Mouse (Mus musculus) CH12.LX (cell line): ENCODE measurements around the gene Sort1. TPM values are rescaled to one million over a fixed set of nuclear protein-coding genes. Genes with fewer than 3 reads are reported as not detected.

Source experiments
- DNase-seq: peaks from one replicate; pipeline ENCODE4 v3.0.0-alpha.2; 2013; ENCODE audit errors: extremely low read depth
- H3K27ac ChIP-seq: 2 replicates; pipeline ENCODE4 v1.5.1; 2012; ENCODE audit warnings: low read depth, mild to moderate bottlenecking, control low read depth, moderate library complexity; ENCODE audit not compliant: insufficient read depth
- H3K27me3 ChIP-seq: replicated peaks from 2 replicates; pipeline ENCODE3; 2012; ENCODE audit warnings: inconsistent platforms
- H3K36me3 ChIP-seq, 2 experiments: replicated peaks in 1 of 2; 2 replicates each; pipeline versions ENCODE3 to v1.6.1; 2012; ENCODE audit warnings: inconsistent platforms in 1 of 2, low read length in 1 of 2, mild to moderate bottlenecking in 1 of 2, mixed read lengths in 1 of 2, moderate library complexity in 1 of 2; ENCODE audit not compliant: control insufficient read depth in 1 of 2, insufficient read depth in 1 of 2
- H3K4me1 ChIP-seq, 2 experiments: 2 replicates each; pipeline ENCODE4 v1.6.1; 2012; ENCODE audit warnings: inconsistent platforms in 1 of 2, moderate library complexity in 1 of 2; ENCODE audit not compliant: insufficient read depth in 2 of 2, control insufficient read depth in 1 of 2
- H3K4me2 ChIP-seq: 2 replicates; pipeline ENCODE4 v1.6.1; 2012; ENCODE audit warnings: low read depth, mild to moderate bottlenecking, control low read depth; ENCODE audit not compliant: poor library complexity, insufficient read depth, severe bottlenecking
- H3K4me3 ChIP-seq, 3 experiments: fragments of 150-350 bp in 1 of 3; sonication (generic) in 1 of 3; replicated peaks in 1 of 3; 2 replicates each; pipeline versions ENCODE3 to v1.5.1; 2011 to 2012; ENCODE audit warnings: low read depth in 2 of 3, low read length in 2 of 3, mild to moderate bottlenecking in 2 of 3, moderate library complexity in 2 of 3, control low read depth in 1 of 3, improper control_type of control experiment in 1 of 3, inconsistent platforms in 1 of 3, mixed read lengths in 1 of 3; ENCODE audit not compliant: poor library complexity in 1 of 3
- H3K79me2 ChIP-seq: replicated peaks from 2 replicates; pipeline ENCODE4 v1.6.1; 2012; ENCODE audit warnings: mild to moderate bottlenecking, moderate library complexity; ENCODE audit not compliant: control insufficient read depth, poor library complexity, insufficient read depth, severe bottlenecking; ENCODE audit errors: extremely low read depth
- H3K9ac ChIP-seq: 2 replicates; pipeline ENCODE4 v1.6.1; 2012; ENCODE audit warnings: low read depth, mild to moderate bottlenecking, control low read depth, moderate library complexity; ENCODE audit not compliant: insufficient read depth
- H3K9me3 ChIP-seq: replicated peaks from 2 replicates; pipeline ENCODE3; 2012; ENCODE audit warnings: low read length, inconsistent platforms, mixed read lengths
- BHLHE40 ChIP-seq: IDR thresholded peaks from 2 replicates; pipeline ENCODE4 v1.6.1; 2011; ENCODE audit warnings: mild to moderate bottlenecking, low read depth, low read length, improper control_type of control experiment
- CHD1 ChIP-seq: IDR thresholded peaks from 2 replicates; pipeline ENCODE4 v1.6.1; 2012; ENCODE audit warnings: low read depth, low read length, improper control_type of control experiment, inconsistent platforms
- CHD2 ChIP-seq: IDR thresholded peaks from 2 replicates; pipeline ENCODE4 v1.6.1; 2011; ENCODE audit warnings: low read length, improper control_type of control experiment
- CTCF ChIP-seq, 2 experiments: IDR thresholded peaks in 1 of 2; conservative IDR thresholded peaks in 1 of 2; 2 replicates each; pipeline ENCODE4 v1.5.1; 2011 to 2012; ENCODE audit warnings: low read depth in 2 of 2, low read length in 2 of 2, improper control_type of control experiment in 1 of 2, inconsistent platforms in 1 of 2, mild to moderate bottlenecking in 1 of 2, moderate library complexity in 1 of 2
- ELF1 ChIP-seq: IDR thresholded peaks from 2 replicates; pipeline ENCODE4 v1.6.1; 2014; ENCODE audit warnings: low read depth, mild to moderate bottlenecking, inconsistent platforms, low read length, improper control_type of control experiment
- ETS1 ChIP-seq: conservative IDR thresholded peaks from 2 replicates; pipeline ENCODE4 v1.6.1; 2012; ENCODE audit warnings: low read depth, mild to moderate bottlenecking, inconsistent platforms, low read length, improper control_type of control experiment, moderate library complexity
- GABPA ChIP-seq: IDR thresholded peaks from 2 replicates; pipeline ENCODE4 v1.6.1; 2012; ENCODE audit warnings: low read depth, low read length, improper control_type of control experiment, inconsistent platforms; ENCODE audit not compliant: insufficient replicate concordance
- IRF4 ChIP-seq: IDR thresholded peaks from 2 replicates; pipeline ENCODE4 v1.6.1; 2014; ENCODE audit warnings: low read depth, mild to moderate bottlenecking, inconsistent platforms, low read length, improper control_type of control experiment
- JUN ChIP-seq: IDR thresholded peaks from 2 replicates; pipeline ENCODE4 v1.6.1; 2011; ENCODE audit warnings: low read depth, mild to moderate bottlenecking, low read length, improper control_type of control experiment, moderate library complexity; ENCODE audit not compliant: insufficient read depth
- MAFK ChIP-seq: IDR thresholded peaks from 2 replicates; pipeline ENCODE4 v1.6.1; 2011; ENCODE audit warnings: low read length, improper control_type of control experiment; ENCODE audit not compliant: insufficient replicate concordance
- MAX ChIP-seq: IDR thresholded peaks from 2 replicates; pipeline ENCODE4 v1.6.1; 2011; ENCODE audit warnings: low read length, improper control_type of control experiment
- MAZ ChIP-seq: IDR thresholded peaks from 2 replicates; pipeline ENCODE4 v1.6.1; 2012; ENCODE audit warnings: low read depth, mild to moderate bottlenecking, inconsistent platforms, low read length, improper control_type of control experiment, moderate library complexity
- MYC ChIP-seq: IDR thresholded peaks from 2 replicates; pipeline ENCODE4 v1.6.1; 2011; ENCODE audit warnings: low read depth, mild to moderate bottlenecking, improper control_type of control experiment, low read length
- NELFE ChIP-seq: IDR thresholded peaks from 2 replicates; pipeline ENCODE4 v1.6.1; 2011; ENCODE audit warnings: low read depth, low read length, improper control_type of control experiment
- NRF1 ChIP-seq: IDR thresholded peaks from 2 replicates; pipeline ENCODE4 v1.6.1; 2014; ENCODE audit warnings: low read depth, mild to moderate bottlenecking, inconsistent platforms, low read length, improper control_type of control experiment, moderate library complexity
- PAX5 ChIP-seq: IDR thresholded peaks from 2 replicates; pipeline ENCODE4 v1.6.1; 2012; ENCODE audit warnings: low read length, inconsistent platforms, mixed read lengths
- POLR2A ChIP-seq: IDR thresholded peaks from 2 replicates; pipeline ENCODE4 v1.6.1; 2011; ENCODE audit warnings: low read depth, mild to moderate bottlenecking, improper control_type of control experiment, low read length
- RAD21 ChIP-seq: IDR thresholded peaks from 2 replicates; pipeline ENCODE4 v1.6.1; 2011; ENCODE audit warnings: low read depth, mild to moderate bottlenecking, low read length, improper control_type of control experiment, moderate library complexity
- RCOR1 ChIP-seq: conservative IDR thresholded peaks from 2 replicates; pipeline ENCODE4 v1.6.1; 2012; ENCODE audit warnings: low read depth, mild to moderate bottlenecking, inconsistent platforms, low read length, improper control_type of control experiment
- TBP ChIP-seq: conservative IDR thresholded peaks from 2 replicates; pipeline ENCODE4 v1.6.1; 2011; ENCODE audit warnings: low read depth, low read length, improper control_type of control experiment
- TCF12 ChIP-seq: IDR thresholded peaks from 2 replicates; pipeline ENCODE4 v1.6.1; 2014; ENCODE audit warnings: low read depth, mild to moderate bottlenecking, inconsistent platforms, low read length, improper control_type of control experiment
- USF1 ChIP-seq: IDR thresholded peaks from 2 replicates; pipeline ENCODE4 v1.6.1; 2014; ENCODE audit warnings: low read depth, mild to moderate bottlenecking, inconsistent platforms, low read length, improper control_type of control experiment
- ZKSCAN1 ChIP-seq: IDR thresholded peaks from 2 replicates; pipeline ENCODE4 v1.6.1; 2012; ENCODE audit warnings: low read depth, inconsistent platforms, low read length, improper control_type of control experiment, borderline replicate concordance
- ZNF384 ChIP-seq: IDR thresholded peaks from 2 replicates; pipeline ENCODE4 v1.6.1; 2012; ENCODE audit warnings: low read depth, low read length, improper control_type of control experiment, inconsistent platforms
- dilution Hi-C: fragments of 300-500 bp; cut with MboI; formaldehyde crosslinking; loops from 2 replicates; pipeline ENCODE4 v1.14.3; 2020; ENCODE audit warnings: low sequenced_read_pairs; ENCODE audit not compliant: extremely low pct_unique_long_range_greater_than_20kb, extremely low pct_ligation_motif_present
- in situ Hi-C: fragments of 300-500 bp; cut with MboI; formaldehyde crosslinking; loops from 3 replicates; pipeline ENCODE4 v1.14.3; 2019; ENCODE audit warnings: low sequenced_read_pairs, low pct_ligation_motif_present, low pct_unique_long_range_greater_than_20kb, mixed read lengths
- polyA plus RNA-seq: library from polyadenylated mRNA; unstranded; fragments of >175 nt; gene quantifications from 2 replicates; pipeline ENCODE4 v1.2.1, GENCODE M21; 2012; ENCODE audit warnings: low read depth; ENCODE audit not compliant: insufficient read length
- total RNA-seq, 2 experiments: library from RNA; depleted of rRNA; stranded (reverse); fragments of 300-350 nt in 1 of 2; fragments of >200 nt in 1 of 2; gene quantifications; 2 replicates each; pipeline ENCODE4 v1.2.3; 2012 to 2014

Gene Sort1
- total and polyA plus RNA-seq, 3 experiments, result 0.15 to 1.2 (median 0.90) TPM

GRCm38 (mm10) chr3:108342185-108342584 is 58.3 kb downstream of the Sort1 start:
- H3K4me1 ChIP-seq, result peaks cover 8 to 32% of the 10 kb centered on the region in 2 experiments
- no peaks in the 10 kb centered on the region for H3K27me3 ChIP-seq
- no peak for DNase-seq
- H3K4me2 ChIP-seq, result no peak overlapping the region
- no peak overlapping the region for H3K9ac ChIP-seq
- H3K36me3 ChIP-seq, result peaks cover 0 to 11% of the 10 kb centered on the region in 2 experiments
- no peaks in the 10 kb centered on the region for H3K79me2 ChIP-seq
- in situ Hi-C loops (no loop called here), dilution Hi-C loops (no loop called here)
- H3K27ac ChIP-seq, result no peak overlapping the region
- H3K9me3 ChIP-seq, result peaks cover 8% of the 10 kb centered on the region
- no peak for TF ChIP-seq MAZ
- TF ChIP-seq ZNF384, result no peak
- TF ChIP-seq USF1, result no peak
- TF ChIP-seq MAFK, result no peak
- no peak for TF ChIP-seq CHD1
- TF ChIP-seq BHLHE40, result no peak
- TF ChIP-seq IRF4, result no peak
- no peak for TF ChIP-seq MAX
- no peak for TF ChIP-seq GABPA
- no peak for TF ChIP-seq NRF1
- TF ChIP-seq POLR2A, result no peak
- TF ChIP-seq PAX5, result no peak
- TF ChIP-seq CHD2, result no peak
- TF ChIP-seq NELFE, result no peak
- TF ChIP-seq ELF1, result no peak
- no peak for TF ChIP-seq TBP
- no peak for TF ChIP-seq ZKSCAN1
- TF ChIP-seq RCOR1, result no peak
- TF ChIP-seq JUN, result no peak
- H3K4me3 ChIP-seq, result no peak overlapping the region

GRCm38 (mm10) chr3:108345855-108346254 is 62.0 kb downstream of the Sort1 start:
- Histone ChIP-seq H3K4me2 (no peak overlapping the region), H3K4me3 (no peak overlapping the region), H3K36me3 (peaks cover 0 to 16% of the 10 kb centered on the region in 2 experiments), H3K4me1 (peaks cover 14 to 49% of the 10 kb centered on the region in 2 experiments), H3K79me2 (no peaks in the 10 kb centered on the region), H3K27me3 (no peaks in the 10 kb centered on the region), H3K9me3 (no peaks in the 10 kb centered on the region), H3K9ac (no peak overlapping the region), H3K27ac (no peak overlapping the region)
- TF ChIP-seq BHLHE40, result no peak
- TF ChIP-seq ZKSCAN1, result no peak
- TF ChIP-seq CTCF (conservative IDR thresholded peaks at IDR 0.05 in 1 of 2, IDR thresholded peaks at IDR 0.05 in 1 of 2; ENCODE audit: low read depth in 2 of 2, low read length in 2 of 2), result no peak
- TF ChIP-seq MYC, result no peak
- no peak for TF ChIP-seq RCOR1
- TF ChIP-seq RAD21, result no peak
- no peak for TF ChIP-seq TCF12
- TF ChIP-seq CHD1, result no peak
- no peak for TF ChIP-seq ELF1
- TF ChIP-seq ETS1, result no peak
- no peak for TF ChIP-seq TBP
- peak; percentile 40 for DNase-seq
- dilution Hi-C loops (no loop called here), in situ Hi-C loops (no loop called here)
